Mouse (Mus musculus): Measurements from ENCODE around the gene Cycs. TPM values are rescaled to one million over a fixed set of nuclear protein-coding genes. Genes with fewer than 3 reads are reported as not detected.

Cycs gene
- polyA plus RNA-seq, 1 experiment = 12.7 TPM

DNA sequence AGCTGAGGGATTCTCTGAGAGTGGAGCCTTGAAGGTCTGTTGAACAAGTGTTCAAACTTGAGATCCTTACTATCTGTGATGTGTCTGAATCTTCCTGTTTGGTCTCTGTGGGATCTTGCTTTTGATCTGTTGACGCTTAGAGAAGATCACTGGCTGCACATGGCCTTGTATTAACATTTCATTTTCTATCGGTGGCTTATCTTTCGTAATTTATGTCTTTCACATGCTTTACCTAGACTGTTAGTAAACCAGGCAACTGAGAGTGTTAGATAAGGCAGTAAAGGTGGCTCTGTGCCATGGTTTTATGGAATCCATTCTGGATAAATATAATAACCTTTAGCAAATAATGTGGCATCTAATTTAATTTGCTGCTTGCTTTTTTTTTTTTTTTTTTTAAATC is 23.9 kb upstream of the Cycs start:
- Histone ChIP-seq H3K27me3 (replicated peaks; ENCODE audit: control insufficient read depth, insufficient read depth, low read length) (no peaks in the 10 kb centered on the region), H3K4me3 (ENCODE audit: insufficient read depth, low read depth, low read length) (no peak overlapping the region), H3K36me3 (ENCODE audit: control insufficient read depth, insufficient read depth, low read length) (no peaks in the 10 kb centered on the region), H3K27ac (ENCODE audit: insufficient read depth, low read depth, low read length) (no peak overlapping the region), H3K4me1 (ENCODE audit: control insufficient read depth, insufficient read depth, low read length) (peaks cover 10% of the 10 kb centered on the region; the same call in 1 of the 2 replicates)
- DNase-seq = no peak
- 88% methylated on average over 3 of the region's 3 CpGs for WGBS
- TF ChIP-seq CTCF (conservative IDR thresholded peaks at IDR 0.05; ENCODE audit: insufficient read depth, insufficient read length, low read depth, low read length) (no peak), POLR2A (IDR thresholded peaks at IDR 0.05; ENCODE audit: low read depth, low read length) (no peak)

DNA sequence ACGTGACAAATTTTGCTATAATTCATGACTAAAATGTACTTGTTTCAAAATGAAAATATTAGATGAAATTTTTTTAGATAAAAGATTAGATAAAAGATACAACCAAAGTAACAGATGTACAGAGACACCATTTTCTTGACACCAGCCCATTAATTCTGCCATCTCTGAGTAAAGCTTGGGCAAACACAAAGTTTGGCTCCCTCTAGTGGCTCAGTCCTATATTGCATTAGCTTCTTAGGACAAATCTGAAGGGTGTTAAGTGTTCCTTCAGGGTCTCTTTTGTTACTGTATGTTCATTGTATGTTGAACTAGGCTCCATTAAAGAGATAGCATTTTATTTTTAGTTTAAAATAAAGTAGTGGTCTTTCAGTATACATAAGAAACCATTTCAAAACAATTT is 21.9 kb upstream of the Cycs start:
- Histone ChIP-seq H3K36me3 (ENCODE audit: control insufficient read depth, insufficient read depth, low read length) (no peaks in the 10 kb centered on the region), H3K4me1 (ENCODE audit: control insufficient read depth, insufficient read depth, low read length) (peaks cover 10% of the 10 kb centered on the region; the same call in 1 of the 2 replicates), H3K27ac (ENCODE audit: insufficient read depth, low read depth, low read length) (no peak overlapping the region), H3K4me3 (ENCODE audit: insufficient read depth, low read depth, low read length) (no peak overlapping the region), H3K27me3 (replicated peaks; ENCODE audit: control insufficient read depth, insufficient read depth, low read length) (no peaks in the 10 kb centered on the region)
- TF ChIP-seq POLR2A (IDR thresholded peaks at IDR 0.05; ENCODE audit: low read depth, low read length) = no peak
- no peak for TF ChIP-seq CTCF (conservative IDR thresholded peaks at IDR 0.05; ENCODE audit: insufficient read depth, insufficient read length, low read depth, low read length)
- WGBS = 92% methylated on average over 1 of the region's 1 CpGs
- peak; percentile 74 for DNase-seq

DNA sequence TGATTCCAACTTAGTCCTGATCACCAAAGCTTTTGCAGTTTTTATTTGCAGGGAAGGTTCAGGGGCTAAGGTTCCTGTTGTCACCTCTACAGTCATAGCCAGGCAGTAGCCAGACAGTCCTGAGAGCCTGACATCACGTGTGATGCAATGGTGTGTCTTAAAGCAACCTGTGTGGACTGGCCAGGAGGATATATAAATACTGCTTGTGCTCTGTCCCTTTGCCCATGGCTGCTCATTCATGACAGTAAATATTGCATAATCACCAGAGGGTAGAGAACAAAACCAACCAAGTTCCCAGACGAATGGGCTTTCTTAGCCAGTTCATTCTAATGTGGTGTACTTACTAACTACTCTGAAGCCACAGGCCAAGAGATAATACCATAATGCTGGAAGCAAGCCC is 21.1 kb upstream of the Cycs start:
- Histone ChIP-seq H3K36me3 (ENCODE audit: control insufficient read depth, insufficient read depth, low read length) (no peaks in the 10 kb centered on the region), H3K4me1 (ENCODE audit: control insufficient read depth, insufficient read depth, low read length) (peaks cover 10% of the 10 kb centered on the region; the same call in 1 of the 2 replicates), H3K27me3 (replicated peaks; ENCODE audit: control insufficient read depth, insufficient read depth, low read length) (no peaks in the 10 kb centered on the region), H3K4me3 (ENCODE audit: insufficient read depth, low read depth, low read length) (no peak overlapping the region), H3K27ac (ENCODE audit: insufficient read depth, low read depth, low read length) (no peak overlapping the region)
- 59% methylated on average over 2 of the region's 2 CpGs for WGBS
- peak; percentile 38 for DNase-seq
- TF ChIP-seq CTCF (conservative IDR thresholded peaks at IDR 0.05; ENCODE audit: insufficient read depth, insufficient read length, low read depth, low read length) = no peak
- no peak for TF ChIP-seq POLR2A (IDR thresholded peaks at IDR 0.05; ENCODE audit: low read depth, low read length)

DNA sequence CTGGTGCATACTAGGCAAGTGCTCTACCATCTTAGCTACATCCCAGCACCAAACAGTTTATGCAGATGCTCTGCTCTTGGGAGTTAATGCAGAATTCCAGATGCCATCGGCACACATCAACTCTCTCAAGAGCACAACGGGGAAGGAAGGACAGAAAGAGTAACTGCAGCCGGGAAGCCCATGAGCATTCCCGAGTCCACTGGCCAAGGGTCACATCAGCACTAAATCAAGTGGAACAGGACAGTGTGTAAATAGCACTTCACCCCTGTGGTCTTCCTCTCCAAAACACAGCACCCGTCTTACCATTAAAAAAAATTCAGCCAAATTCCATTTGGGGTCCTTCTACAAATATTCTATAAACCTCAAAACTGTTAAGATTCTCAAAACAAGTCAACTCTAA is 20.0 kb upstream of the Cycs start:
- no peak for TF ChIP-seq POLR2A (IDR thresholded peaks at IDR 0.05; ENCODE audit: low read depth, low read length)
- TF ChIP-seq CTCF (conservative IDR thresholded peaks at IDR 0.05; ENCODE audit: insufficient read depth, insufficient read length, low read depth, low read length) = no peak
- Histone ChIP-seq H3K4me1 (ENCODE audit: control insufficient read depth, insufficient read depth, low read length) (peaks cover 10% of the 10 kb centered on the region; the same call in 1 of the 2 replicates), H3K4me3 (ENCODE audit: insufficient read depth, low read depth, low read length) (no peak overlapping the region), H3K36me3 (ENCODE audit: control insufficient read depth, insufficient read depth, low read length) (no peaks in the 10 kb centered on the region), H3K27ac (ENCODE audit: insufficient read depth, low read depth, low read length) (no peak overlapping the region), H3K27me3 (replicated peaks; ENCODE audit: control insufficient read depth, insufficient read depth, low read length) (no peaks in the 10 kb centered on the region)
- peak; percentile 61 for DNase-seq
- 30% methylated on average over 5 of the region's 5 CpGs for WGBS

DNA sequence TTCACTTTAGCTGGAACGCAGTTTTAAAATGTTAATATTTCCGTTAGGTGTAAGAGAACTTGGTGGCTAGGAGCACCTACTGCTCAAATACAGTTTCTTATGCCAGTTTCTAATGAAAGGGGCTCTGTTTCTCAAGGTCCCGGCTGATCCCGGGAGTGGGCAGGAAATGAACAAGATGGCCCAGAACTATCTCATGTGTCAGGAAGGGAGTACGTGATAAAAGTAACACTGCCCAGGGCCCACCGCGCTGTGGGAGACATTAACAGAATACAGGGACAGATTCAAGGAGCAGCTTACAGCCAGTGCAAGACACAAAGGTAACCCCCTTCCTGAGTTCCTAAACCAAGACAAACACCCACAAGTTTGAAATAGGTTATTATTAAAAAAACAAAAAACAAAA is 19.4 kb upstream of the Cycs start:
- Histone ChIP-seq H3K4me3 (ENCODE audit: insufficient read depth, low read depth, low read length) (no peak overlapping the region), H3K36me3 (ENCODE audit: control insufficient read depth, insufficient read depth, low read length) (no peaks in the 10 kb centered on the region), H3K27me3 (replicated peaks; ENCODE audit: control insufficient read depth, insufficient read depth, low read length) (no peaks in the 10 kb centered on the region), H3K27ac (ENCODE audit: insufficient read depth, low read depth, low read length) (no peak overlapping the region), H3K4me1 (ENCODE audit: control insufficient read depth, insufficient read depth, low read length) (peaks cover 10% of the 10 kb centered on the region; the same call in 1 of the 2 replicates)
- no peak for DNase-seq
- no peak for TF ChIP-seq CTCF (conservative IDR thresholded peaks at IDR 0.05; ENCODE audit: insufficient read depth, insufficient read length, low read depth, low read length)
- TF ChIP-seq POLR2A (IDR thresholded peaks at IDR 0.05; ENCODE audit: low read depth, low read length) = no peak
- WGBS = 72% methylated on average over 7 of the region's 7 CpGs

DNA sequence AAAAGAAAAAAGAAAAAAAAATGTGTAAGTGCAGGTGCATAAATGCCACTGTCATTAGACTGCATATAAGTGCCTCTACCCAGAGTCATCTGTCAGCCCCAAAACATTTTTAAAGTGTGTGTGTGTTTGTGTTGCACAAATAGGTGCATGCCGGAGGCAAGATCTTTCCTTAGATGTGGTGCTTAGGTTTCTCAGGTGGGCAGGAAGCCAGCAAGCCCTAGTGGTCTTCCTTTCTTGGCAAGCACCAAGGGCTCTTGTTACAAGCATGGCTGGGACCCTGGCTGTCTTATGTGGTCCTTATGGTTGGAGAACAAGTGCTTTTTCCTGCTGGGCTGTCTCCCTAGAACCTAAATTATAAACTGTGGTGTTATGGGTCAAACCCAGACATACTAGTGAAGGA is 5.3 kb upstream of the Cycs start:
- Histone ChIP-seq H3K4me1 (ENCODE audit: control insufficient read depth, insufficient read depth, low read length) (peaks cover 3% of the 10 kb centered on the region; the same call in 1 of the 2 replicates), H3K36me3 (ENCODE audit: control insufficient read depth, insufficient read depth, low read length) (no peaks in the 10 kb centered on the region), H3K27ac (ENCODE audit: insufficient read depth, low read depth, low read length) (no peak overlapping the region), H3K4me3 (ENCODE audit: insufficient read depth, low read depth, low read length) (no peak overlapping the region), H3K27me3 (replicated peaks; ENCODE audit: control insufficient read depth, insufficient read depth, low read length) (no peaks in the 10 kb centered on the region)
- 65% methylated on average over 1 of the region's 1 CpGs for WGBS
- TF ChIP-seq CTCF (conservative IDR thresholded peaks at IDR 0.05; ENCODE audit: insufficient read depth, insufficient read length, low read depth, low read length) (no peak), POLR2A (IDR thresholded peaks at IDR 0.05; ENCODE audit: low read depth, low read length) (no peak)
- DNase-seq = no peak

DNA sequence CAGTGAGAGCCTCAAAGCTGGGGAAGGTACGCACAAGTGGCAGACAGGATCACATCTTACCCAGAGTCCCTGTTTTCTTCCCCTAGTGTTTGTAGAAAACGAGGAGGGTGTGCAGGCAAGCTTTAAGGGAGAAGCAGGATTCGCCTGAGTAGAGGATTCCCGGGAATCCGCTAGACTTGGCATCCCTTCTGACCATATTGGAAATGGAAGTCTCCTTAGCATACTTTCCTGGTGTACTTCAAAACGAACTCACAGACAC is 588 bp upstream of the Cycs start:
- H3K4me1 ChIP-seq (ENCODE audit: control insufficient read depth, insufficient read depth, low read length) = peaks cover 16% of the 10 kb centered on the region
- no peak for DNase-seq
- H3K36me3 ChIP-seq (ENCODE audit: control insufficient read depth, insufficient read depth, low read length) = peaks cover 9% of the 10 kb centered on the region; the same call in 1 of the 2 replicates
- peak overlapping the region; percentile 63 for H3K4me3 ChIP-seq (ENCODE audit: insufficient read depth, low read depth, low read length)
- 2% methylated on average over 6 of the region's 6 CpGs for WGBS
- H3K27ac ChIP-seq (ENCODE audit: insufficient read depth, low read depth, low read length) = peak overlapping the region; percentile 91
- no peak for TF ChIP-seq POLR2A (IDR thresholded peaks at IDR 0.05; ENCODE audit: low read depth, low read length)
- no peak for TF ChIP-seq CTCF (conservative IDR thresholded peaks at IDR 0.05; ENCODE audit: insufficient read depth, insufficient read length, low read depth, low read length)
- no peaks in the 10 kb centered on the region for H3K27me3 ChIP-seq (replicated peaks; ENCODE audit: control insufficient read depth, insufficient read depth, low read length)

DNA sequence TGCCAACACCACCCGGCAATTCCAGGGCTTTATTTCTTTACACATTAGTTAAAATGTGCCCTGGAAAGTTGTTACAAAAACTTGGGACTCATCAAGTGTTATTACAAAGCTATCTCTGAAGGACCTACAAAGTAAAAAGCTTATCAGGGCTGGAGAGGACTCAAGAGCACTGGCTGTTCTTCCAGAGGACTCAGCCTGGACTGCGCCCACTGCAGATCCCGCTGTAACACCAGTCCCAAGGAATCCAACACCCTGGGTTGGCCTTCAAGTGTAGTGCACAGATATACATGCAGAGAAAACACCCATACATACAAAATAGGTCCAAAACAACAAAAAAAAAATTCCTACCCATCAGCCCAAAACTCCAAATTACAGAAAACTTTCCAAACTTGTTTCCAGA is 2.7 kb downstream of the Cycs start:
- H3K4me1 ChIP-seq (ENCODE audit: control insufficient read depth, insufficient read depth, low read length) = peaks cover 18% of the 10 kb centered on the region
- TF ChIP-seq CTCF (conservative IDR thresholded peaks at IDR 0.05; ENCODE audit: insufficient read depth, insufficient read length, low read depth, low read length) = no peak
- no peak for TF ChIP-seq POLR2A (IDR thresholded peaks at IDR 0.05; ENCODE audit: low read depth, low read length)
- 85% methylated on average over 3 of the region's 3 CpGs for WGBS
- DNase-seq = no peak
- H3K4me3 ChIP-seq (ENCODE audit: insufficient read depth, low read depth, low read length) = no peak overlapping the region
- H3K27me3 ChIP-seq (replicated peaks; ENCODE audit: control insufficient read depth, insufficient read depth, low read length) = no peaks in the 10 kb centered on the region
- no peak overlapping the region for H3K27ac ChIP-seq (ENCODE audit: insufficient read depth, low read depth, low read length)
- peaks cover 9% of the 10 kb centered on the region; the same call in 1 of the 2 replicates for H3K36me3 ChIP-seq (ENCODE audit: control insufficient read depth, insufficient read depth, low read length)

All from kidney, adult 2 months (tissue).